Mouse (Mus musculus) left cerebral cortex, adult 18-20 months (tissue): ENCODE results near the gene Gm47283. TPM values are rescaled to one million over a fixed set of nuclear protein-coding genes. Genes with fewer than 3 reads are reported as not detected.
"Not testable (repeated sequence)": the region's sequence is repeated elsewhere in the genome, so short reads cannot be mapped to it uniquely, and the experiment has no call there.

ENCODE experiments used
- DNase-seq, 2 experiments: peaks; one replicate each; pipeline ENCODE4 v3.0.0; 2021 to 2022; ENCODE audit warnings: low spot score in 2 of 2, mixed read lengths in 1 of 2
- long read RNA-seq, 2 experiments: library from polyadenylated mRNA; stranded (forward); transcript quantifications; one replicate each; pipeline ENCODE4 v2.0.0; 2021
- total RNA-seq, 2 experiments: library from RNA; stranded (reverse); gene quantifications; 2 replicates each; pipeline ENCODE4 v1.2.3; 2021

The Gm47283 gene
- total RNA-seq, result not detected
- long read RNA-seq, experiment 1, result 0 reads
- long read RNA-seq, experiment 2, result 0 reads

DNA sequence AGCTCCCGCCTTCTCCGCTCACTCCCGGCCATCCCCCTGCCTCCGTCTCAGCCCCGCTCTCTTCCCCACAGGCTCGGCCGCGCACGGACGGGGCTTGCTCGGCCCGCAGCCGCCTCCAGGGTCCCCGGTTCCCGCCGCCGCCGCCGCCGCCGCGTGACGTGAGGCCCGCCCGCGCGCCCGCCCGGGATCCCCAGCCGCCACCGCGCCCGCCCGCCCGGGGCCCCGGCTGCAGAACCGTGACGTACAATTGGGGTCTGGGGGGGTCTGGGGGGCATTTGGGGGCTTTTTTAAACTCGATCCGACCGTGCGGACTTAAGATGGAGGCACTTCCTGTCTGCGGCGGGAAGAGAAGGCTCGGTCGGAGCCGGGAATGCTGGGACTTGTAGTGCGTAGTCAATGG is at the start of gene Gm47283:
TSS of gene Gm47283 (plus strand) at position 301 of the 400 bp plus-strand sequence.
- DNase-seq, result not testable (repeated sequence)

DNA sequence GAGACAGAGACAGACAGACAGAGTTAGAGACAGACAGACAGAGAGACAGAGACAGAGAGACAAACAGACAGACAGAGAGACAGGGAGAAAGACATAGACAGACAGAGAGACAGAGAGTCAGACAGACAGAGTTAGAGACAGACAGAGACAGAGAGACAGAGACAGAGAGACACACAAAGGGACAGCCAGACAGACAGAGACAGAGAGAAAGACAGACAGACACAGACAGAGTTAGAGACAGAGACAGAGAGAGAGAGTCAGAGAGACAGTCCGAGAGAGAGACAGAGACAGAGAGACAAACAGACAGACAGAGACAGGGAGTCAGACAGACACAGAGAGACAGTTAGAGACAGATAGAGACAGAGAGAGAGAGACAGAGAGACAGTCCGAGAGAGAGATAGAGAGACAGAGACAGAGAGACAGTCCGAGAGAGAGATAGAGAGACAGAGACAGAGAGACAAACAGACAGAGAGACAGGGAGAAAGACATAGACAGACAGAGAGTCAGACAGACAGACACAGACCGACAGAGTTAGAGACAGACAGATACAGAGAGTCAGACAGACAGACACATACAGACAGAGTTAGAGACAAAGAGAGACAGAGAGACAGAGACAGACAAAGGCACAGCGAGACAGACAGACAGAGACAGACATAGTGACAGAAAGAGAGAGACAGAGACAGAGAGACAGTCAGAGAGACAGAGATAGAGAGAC is 49.2 kb upstream of the Gm47283 start:
- not testable (repeated sequence) for DNase-seq

- not testable (repeated sequence) for DNase-seq
Observed at GRCm38 (mm10) chrY:90736217-90737000, 48.1 kb upstream of the Gm47283 start.

DNA sequence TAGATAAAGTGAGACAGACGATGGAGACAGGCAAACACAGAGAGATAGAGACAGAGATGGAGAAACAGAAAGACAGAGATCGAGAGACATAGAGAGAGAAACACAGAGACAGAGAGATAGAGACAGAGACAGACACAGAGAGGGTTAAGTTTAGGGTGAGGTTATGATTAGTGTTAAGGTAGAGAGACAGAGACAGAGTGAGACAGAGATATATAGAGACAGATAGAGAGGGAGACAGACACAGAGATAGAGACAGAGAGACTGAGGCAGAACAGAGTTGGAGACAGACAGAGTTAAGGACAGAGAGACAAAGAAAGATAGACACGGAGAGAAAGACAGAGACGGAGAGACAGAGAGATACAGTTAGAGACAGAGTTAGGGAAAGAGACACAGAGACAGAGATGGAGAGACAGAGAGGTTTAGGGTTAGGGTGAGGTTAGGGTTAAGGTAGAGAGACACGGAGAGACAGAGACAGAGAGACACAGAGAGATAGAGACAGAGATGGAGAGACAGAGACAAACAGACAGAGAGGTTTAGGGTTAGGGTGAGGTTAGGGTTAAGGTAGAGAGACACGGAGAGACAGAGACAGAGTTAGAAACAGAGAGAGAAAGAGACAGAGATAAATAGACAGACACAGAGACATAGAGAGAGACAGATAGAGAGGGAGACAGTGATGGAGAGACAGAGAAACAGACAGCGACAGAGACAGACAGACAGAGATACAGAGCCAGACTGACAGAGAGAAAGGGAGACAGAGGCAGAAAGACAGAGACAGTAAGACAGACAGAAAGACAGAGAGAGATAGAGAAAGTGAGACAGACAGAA is 46.7 kb upstream of the Gm47283 start:
- no peak for DNase-seq

GRCm38 (mm10) chrY:90738431-90738680 is 46.2 kb upstream of the Gm47283 start:
- no peak for DNase-seq

DNA sequence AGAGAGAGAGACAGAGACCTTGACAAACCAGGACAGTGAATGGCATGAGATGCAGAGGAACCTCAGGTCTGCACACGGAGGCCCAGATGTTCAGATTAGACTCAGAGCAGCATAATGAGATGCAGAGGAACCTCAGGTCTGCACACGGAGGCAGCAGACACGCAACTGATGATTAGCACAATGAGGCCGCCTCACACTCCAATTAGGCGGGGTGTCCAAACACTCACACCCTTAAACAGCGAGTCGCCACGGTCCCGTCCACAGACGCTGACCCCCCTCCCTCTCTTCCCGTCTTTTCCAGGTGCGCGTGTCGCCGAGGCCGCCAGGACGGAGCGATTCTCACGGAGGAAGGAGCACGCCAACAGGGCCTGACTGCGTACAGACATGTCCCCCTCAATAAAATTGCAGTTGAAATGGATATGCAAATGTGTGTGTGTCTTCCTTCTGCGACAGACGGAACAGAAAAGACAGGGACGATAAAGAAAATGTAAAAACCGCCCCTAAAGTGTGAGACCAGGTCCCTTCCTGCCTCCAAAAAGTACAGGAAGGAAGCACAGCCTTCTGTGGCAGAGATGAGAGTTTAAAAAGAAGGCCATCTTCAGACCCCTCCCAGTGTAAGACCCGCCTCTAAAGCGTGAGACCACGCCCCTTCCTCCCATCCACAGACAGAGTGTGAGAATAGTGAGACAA is 45.6 kb upstream of the Gm47283 start:
- peak; percentile 21 to 74 for DNase-seq

DNA sequence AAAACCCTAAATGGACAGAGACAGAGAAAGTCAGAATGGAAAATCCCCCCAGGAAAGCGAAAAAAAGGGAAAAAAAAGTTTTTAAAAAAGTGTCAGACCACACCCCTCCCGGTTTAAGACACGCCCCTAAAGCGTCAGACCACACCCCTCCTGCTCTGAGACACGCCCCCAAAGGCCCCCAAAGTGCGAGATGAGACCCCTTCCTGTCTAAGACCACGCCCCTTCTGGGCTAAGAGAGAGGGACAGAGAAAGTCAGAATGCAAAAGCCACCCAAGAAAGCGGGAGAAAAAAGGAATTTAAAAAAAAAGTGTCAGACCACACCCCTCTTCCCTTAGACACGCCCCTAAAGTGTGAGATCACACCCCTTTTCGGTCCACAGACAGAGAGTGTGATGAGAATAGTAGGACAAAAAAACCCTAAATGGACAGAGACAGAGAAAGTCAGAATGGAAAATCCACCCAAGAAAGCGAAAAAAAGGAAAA is 45.0 kb upstream of the Gm47283 start:
- peak in 1 of 2 experiments; percentile 2 for DNase-seq

DNA sequence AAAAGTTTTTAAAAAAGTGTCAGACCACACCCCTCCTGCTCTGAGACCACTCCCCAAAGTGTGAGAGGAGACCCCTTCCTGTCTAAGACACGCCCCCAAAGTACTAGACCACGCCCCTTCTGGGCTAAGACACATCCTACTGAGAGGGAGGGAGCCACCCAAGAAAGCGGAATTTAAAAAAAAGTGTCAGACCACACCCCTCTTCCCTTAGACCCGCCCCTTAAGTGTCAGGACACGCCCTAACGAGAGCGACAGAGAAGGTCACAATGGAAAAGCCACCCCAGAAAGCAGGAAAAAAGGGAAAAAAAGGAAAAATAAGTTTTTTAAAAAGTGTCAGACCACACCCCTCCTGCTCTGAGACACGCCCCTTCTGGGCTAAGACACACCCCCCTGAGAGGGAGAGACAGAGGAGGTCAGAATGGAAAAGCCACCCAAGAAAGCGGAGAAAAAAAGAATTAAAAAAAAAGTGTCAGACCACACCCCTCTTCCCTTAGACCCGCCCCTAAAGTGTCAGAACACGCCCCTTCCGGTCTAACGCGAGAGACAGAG is 44.5 kb upstream of the Gm47283 start:
- DNase-seq, result no peak

- DNase-seq, result peak; percentile 3 to 58
Observed at GRCm38 (mm10) chrY:90741006-90741405, 43.5 kb upstream of the Gm47283 start.

DNA sequence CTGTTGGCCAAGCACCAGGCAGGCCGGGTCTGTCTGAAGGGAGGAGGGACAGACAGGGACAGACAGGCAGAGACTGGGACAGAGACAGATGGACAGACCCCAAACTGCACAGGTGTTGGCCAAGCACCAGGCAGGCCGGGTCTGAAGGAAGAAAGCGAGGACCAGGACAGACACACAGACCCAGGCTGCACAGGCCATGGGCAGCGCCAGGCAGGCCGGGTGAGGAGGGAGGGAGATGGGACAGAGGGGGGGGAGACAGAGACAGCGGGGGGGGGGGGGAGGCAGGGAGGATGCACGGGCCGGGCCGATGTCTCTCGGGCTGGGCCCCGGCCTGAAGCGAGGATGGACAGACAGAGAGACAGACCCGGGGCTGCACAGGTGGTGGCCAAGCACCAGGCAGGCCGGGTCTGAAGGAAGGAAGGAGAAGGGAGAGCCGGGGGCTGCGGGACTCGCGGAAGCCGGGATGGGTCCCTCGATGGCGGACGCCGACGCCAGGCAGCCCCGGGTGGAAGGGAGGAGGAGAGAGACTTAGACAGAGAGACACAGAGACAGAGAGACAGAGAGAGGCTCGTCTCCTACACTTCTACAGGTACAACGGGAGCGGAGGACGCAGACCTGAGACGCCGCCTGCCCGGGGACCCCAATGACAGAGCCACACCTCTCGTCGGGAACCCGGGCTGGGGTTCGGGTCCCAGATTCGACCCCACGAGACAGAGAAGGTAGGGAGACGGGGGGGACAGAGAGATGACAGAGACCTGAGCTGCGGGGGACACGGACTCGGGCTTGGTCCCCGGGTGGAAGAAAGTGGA is 42.9 kb upstream of the Gm47283 start:
- peak; percentile 26 to 59 for DNase-seq

- not testable (repeated sequence) for DNase-seq
Observed at GRCm38 (mm10) chrY:90742261-90743052, 42.1 kb upstream of the Gm47283 start.

DNA sequence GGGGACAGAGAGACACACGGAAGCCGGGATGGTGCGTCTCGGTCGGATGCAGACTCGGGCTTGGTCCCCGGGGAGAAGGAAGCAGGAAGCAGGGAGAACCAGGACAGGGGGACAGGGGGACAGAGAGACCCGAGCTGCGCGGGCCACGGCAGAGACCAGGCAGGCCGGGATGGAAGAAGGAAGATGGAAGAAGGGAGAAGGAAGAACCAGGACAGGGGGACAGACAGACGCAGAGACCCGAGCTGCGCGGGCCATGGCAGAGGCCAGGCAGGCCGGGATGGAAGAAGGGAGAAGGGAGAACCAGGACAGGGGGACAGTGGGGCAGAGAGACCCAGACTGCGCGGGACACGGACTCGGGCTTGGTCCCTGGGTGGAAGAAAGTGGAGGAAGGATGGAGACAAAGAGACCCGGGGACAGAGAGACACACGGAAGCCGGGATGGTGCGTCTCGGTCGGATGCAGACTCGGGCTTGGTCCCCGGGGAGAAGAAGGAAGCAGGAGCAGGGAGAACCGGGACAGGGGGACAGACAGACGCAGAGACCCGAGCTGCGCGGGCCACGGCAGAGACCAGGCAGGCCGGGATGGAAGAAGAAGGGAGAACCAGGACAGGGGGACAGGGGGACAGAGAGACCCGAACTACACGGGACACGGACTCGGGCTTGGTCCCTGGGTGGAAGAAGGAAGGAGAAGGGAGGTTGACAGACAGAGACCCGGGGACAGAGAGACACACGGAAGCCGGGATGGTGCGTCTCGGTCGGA is 41.3 kb upstream of the Gm47283 start:
- peak in 1 of 2 experiments; percentile 2 for DNase-seq

DNA sequence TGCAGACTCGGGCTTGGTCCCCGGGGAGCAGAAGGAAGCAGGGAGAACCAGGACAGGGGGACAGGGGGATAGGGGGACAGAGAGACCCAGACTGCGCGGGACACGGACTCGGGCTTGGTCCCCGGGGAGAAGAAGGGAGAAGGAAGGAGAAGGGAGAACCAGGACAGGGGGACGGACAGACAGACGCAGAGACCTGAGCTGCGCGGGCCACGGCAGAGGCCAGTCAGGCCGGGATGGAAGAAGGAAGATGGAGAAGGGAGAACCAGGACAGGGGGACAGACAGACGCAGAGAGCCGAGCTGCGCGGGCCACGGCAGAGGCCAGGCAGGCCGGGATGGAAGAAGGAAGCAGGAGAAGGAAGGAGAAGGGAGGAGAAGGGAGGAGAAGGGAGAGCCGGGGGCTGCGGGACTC is 40.7 kb upstream of the Gm47283 start:
- DNase-seq, result no peak

- DNase-seq, result peak; percentile 87 to 99
Observed at GRCm38 (mm10) chrY:90744381-90744981, 40.1 kb upstream of the Gm47283 start.

DNA sequence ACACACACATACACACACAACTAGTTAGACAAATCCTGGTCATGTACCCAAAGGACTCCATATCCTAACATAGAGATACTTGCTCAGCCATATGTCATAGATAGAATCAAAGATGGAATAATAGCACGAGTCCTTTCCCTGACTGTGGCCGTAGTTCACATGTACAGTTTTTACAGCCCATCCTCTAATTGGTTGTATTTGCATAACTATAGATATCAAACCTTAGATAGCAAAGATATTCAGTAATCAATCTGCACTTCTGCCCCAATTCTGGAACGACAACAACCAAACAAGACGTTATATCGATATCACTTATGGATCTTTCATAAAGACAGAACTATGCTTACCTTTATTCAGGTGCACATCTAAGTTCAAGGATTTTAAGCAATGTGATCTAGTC is 39.3 kb upstream of the Gm47283 start:
- not testable (repeated sequence) for DNase-seq

DNA sequence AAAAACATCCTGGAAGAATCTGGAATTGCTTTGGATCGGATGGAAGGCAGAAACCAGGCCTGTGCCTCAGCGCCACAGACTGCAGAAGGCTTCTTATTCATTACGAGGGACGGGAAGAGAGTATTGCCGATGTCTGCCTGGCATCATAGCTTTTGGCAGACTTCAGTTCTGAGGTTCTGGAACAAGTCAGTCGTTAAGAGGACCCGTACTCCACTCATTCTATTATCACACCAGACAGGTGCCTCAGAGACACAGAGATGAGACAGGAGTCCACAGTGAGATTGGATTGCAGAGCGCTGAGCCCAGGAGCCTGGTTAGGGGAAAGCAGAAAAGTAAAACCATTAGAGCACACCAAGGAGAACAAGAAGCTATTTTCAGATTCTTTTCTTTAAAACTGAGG is 29.8 kb upstream of the Gm47283 start, which contains the start of gene Gm21860:
TSS of gene Gm21860 (minus strand) at position 101 of the 400 bp plus-strand sequence.
- DNase-seq, result not testable (repeated sequence)

DNA sequence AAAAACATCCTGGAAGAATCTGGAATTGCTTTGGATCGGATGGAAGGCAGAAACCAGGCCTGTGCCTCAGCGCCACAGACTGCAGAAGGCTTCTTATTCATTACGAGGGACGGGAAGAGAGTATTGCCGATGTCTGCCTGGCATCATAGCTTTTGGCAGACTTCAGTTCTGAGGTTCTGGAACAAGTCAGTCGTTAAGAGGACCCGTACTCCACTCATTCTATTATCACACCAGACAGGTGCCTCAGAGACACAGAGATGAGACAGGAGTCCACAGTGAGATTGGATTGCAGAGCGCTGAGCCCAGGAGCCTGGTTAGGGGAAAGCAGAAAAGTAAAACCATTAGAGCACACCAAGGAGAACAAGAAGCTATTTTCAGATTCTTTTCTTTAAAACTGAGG is 54.5 kb downstream of the Gm47283 start, which contains the start of gene Gm21748:
TSS of gene Gm21748 (minus strand) at position 101 of the 400 bp plus-strand sequence.
- not testable (repeated sequence) for DNase-seq
